Mouse (Mus musculus): ENCODE measurements around the gene Nop58.
"Not testable (repeated sequence)": the region's sequence is repeated elsewhere in the genome, so short reads cannot be mapped to it uniquely, and the experiment has no call there.

Gene Nop58

DNA sequence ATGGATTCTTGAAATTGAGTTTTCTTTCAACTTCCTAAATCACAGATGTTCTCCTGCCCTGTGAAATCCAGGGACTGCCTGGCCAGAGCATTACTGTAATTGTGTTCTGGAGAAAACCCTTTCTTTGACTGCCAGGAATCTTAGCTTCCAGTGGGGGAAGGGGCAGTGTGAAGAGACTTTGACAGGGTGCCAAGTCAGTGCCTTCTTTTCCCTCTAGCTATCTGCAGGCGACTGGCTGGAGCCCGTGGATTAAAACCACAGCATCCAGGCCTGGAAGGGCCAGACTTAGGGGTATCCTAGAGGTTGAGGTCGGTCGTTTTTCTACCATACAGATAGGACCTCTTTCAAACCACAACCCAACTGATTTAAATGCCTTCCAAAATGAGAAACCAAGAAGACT lies 40.9 kb downstream of the Nop58 start:
- DNase-seq = no peak

DNA sequence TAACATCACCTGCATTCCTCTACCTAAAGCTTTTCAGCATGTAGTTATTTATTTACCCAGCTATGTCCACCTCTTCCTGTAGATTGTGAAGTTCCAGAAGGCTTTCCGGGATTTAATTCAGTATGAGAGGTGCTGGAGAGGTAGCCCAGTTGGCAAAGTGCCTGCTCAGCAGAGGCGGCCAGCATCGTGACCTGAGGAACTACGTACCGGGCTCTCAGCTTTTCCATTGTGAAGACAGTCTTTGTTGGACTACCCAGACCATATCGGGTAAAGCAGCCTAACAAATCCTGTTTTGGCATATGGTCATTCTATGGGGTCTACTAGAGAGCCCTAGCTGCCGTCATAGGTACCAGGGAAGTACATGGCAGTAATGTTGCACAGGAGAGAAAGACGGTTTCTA lies 45.3 kb downstream of the Nop58 start:
- no peak for DNase-seq

DNA sequence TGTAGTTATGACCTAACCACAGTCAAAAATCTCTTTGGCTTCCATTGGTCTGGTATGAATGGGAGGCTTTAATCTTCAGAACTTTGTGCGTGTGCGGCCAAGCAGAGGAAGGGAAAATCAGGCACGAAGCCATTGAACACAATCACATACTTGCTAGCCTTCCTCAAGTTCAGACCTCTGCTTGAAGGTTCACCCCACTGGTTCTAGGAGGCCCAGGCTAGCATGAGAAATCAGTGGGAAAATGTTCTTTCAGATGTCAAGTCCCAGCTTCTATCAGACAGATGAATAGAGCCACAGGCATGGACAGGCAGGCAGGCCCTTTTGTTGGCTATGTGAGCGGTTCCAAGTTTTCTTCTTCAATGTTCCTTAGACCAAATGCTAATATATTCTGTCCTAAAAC lies 46.0 kb downstream of the Nop58 start:
- DNase-seq = no peak

DNA sequence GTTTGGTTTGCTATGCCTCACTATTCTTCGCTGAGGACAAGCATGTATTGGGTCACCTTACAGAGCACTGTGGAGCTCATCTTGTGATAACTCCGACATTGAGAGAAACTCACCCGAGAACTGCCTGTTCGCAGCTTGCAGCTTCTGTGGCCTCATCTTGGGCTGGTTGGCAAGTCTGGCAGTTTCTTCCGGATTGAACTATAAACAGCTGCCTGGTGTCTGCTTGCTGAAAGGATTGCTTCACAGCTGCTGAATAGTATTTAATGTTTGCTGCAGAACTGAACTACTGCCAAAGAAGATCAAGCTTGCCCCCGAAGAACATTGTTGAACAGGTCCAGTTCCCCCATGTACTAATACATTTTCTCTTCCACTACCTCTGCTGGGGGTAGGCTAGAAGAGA lies 49.3 kb downstream of the Nop58 start:
- DNase-seq = no peak

DNA sequence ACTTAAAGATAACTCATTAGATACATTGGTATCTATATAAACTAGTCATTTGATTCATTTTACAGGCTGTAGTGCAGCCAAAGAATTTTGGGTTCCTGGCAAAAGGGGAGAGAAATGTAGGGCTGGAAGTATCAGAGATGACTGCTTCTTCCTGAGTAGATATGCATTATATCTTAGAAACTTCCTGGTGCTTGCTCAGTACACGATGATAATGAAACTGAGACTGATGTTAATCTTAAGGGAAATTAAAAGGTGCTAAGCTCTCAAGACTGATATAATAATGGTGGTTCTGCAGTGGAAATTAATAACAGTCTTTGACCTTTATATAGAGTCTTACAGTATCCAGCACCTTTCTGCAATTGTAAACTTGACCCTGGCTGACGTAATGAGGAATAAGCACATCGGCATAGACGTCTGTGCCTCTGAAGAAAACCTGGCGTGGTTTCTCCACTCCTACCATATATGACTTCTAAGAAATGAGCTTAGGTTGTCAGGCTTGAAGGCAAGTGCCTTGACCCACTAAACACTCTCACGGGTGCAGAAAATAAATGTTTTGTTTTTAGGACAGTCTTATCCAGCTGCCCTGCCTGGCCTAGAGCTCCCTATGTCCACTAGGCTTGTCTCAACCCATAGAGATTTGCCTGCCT lies 54.1 kb downstream of the Nop58 start:
- DNase-seq = no peak

DNA sequence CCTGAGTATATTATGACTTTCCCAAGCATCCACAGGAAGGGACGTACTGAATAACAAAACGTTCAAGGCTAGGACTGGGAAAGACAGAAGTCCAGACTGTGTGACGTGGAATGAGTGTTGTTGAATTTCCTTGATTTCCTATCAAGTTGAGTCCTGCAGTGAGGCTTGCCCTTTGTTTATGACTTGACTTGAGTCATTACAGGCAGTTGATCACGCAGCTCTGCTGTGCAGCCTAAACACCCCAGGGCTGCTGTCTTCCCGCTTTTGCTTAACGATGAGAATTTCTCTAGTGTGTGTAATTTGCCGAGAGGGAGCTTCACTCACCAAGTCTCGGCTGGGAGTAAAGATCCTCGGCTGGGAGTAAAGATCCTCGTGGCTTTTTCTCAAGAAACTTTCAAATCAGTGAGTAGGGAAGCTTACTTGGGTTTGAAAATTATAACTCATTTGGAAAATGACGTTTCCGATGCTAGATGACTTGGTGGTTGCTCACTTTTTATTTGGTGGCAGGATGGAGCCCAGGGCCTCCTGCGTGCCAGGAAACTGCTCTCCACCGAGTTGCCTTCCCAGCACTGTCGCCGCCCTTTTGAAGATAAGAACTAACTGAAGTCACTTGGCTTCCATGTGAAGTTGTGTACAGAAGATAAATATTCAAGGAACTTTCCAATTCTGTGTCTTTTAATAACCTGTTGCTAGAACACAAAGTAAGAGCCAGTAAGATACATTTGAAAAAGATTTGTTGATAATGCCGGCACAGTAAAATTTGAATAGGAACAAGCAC lies 55.0 kb downstream of the Nop58 start:
- DNase-seq = no peak

DNA sequence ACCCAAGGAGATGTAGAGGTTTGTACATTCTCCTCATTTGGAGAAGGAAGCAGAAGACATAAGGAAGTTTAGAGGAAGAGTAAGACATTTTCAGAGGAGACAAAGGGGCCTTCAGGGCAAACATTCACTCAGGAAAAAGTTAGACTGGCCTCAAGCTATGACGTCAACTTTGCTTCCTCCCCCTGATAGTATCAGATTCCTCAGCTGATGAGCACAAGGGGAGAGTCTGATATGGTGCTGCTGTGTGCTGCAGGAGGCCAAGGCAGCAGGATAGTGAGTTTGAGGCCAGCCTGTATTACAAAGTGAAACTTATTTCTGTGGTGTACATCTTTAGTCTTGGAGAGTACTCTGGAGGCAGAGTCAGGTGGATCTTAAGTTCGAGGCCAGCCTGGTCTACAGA lies 64.3 kb downstream of the Nop58 start:
- no peak for DNase-seq

DNA sequence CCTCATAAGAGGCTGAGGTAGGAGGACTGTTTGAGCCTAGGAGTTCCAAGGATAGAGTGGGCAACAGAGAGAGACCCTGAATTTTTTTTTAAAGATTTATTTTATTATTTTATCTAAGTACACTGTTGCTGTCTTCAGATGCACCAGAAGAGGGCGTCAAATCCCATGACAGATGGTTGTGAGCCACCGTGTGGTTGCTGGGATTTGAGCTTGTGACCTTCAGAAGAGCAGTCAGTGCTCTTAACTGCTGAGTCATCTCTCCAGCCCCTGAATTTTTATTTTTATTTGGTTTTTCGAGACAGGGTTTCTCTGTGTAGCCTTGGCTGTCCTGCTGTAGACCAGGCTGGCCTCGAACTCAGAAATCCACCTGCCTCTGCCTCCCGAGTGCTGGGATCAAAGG lies 65.0 kb downstream of the Nop58 start:
- not testable (repeated sequence) for DNase-seq

DNA sequence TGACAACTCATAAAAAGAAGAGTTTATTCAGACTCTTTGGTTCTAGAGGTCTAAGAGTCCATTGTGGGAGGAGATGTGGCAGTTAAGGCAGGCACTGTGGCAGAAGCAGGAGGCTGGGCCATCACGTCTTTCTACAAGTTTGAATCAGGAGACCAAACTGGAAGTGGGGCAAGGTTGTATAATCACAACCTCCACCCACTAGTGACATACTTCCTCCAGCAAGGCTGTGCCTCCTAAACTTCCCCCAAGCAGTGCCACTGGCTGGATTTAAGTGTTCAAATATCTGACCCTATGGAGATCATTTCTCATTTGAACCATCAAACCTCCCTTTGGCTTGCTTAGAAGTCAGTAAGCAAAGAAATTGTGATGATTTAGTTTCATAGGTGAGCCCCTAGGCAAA lies 70.5 kb downstream of the Nop58 start:
- no peak for DNase-seq

DNA sequence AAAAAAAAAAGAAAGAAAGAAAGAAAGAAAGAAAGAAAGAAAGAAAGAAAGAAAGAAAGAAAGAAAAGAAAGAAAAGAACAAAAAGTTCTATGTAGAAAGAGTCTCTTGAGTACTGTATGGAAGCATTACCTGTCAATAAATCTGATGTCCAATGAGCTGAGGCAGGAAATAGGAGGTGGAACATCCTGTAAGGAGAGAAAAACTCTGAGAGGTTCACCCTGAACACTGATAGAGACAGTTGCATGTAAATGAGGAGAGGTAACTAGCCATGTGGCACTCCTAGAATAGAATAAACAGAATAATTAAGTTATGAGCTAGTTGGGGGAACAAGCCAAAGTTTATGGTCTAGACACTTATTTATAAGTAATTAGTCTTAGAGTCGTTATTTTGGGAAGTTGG lies 73.6 kb downstream of the Nop58 start:
- DNase-seq = no peak

DNA sequence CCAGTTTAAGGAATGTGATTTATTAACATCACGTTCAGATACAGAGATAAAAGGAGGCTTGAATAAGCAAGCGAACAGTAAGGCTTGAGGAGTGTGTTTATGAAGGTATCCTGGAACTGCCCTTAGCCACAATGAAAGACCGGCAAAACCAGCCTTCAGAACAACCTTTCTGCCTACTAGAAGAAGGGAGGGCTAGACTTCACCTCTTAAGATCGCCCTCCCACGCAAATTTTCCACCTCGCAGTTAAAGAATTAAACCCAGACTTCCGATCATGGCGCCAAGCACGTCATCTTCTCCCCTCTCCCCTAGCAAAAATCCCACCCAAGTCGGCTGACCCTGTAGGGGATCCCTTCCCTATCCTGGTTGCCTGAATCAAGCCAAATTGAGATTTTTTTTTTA lies 77.4 kb downstream of the Nop58 start:
- no peak for DNase-seq

DNA sequence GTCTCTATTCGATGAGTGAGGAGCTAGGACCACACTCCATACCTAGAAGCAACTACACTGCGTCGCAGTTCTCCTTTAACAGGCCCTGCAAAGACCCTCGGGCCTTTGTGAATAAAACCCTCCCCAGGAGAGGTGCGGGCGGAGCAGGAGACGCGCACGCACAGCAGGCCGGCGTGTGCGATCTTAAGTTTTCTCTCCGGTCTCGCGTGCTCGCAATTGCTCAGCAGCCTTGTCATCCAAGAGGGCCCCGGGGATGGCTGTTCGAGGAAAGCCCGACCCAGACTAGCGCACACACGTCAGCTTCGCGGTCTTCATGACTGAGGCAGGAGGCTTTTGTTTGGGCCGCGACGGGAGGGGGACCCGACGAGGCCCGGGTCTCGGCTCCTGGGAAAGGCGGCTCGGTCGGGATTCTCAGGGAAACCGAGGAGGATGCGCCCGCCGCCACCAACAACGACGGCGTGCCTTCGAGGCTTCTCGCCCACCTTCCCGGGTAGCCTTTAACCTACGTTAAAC lies 77.9 kb downstream of the Nop58 start:
- DNase-seq = peak; percentile 71

DNA sequence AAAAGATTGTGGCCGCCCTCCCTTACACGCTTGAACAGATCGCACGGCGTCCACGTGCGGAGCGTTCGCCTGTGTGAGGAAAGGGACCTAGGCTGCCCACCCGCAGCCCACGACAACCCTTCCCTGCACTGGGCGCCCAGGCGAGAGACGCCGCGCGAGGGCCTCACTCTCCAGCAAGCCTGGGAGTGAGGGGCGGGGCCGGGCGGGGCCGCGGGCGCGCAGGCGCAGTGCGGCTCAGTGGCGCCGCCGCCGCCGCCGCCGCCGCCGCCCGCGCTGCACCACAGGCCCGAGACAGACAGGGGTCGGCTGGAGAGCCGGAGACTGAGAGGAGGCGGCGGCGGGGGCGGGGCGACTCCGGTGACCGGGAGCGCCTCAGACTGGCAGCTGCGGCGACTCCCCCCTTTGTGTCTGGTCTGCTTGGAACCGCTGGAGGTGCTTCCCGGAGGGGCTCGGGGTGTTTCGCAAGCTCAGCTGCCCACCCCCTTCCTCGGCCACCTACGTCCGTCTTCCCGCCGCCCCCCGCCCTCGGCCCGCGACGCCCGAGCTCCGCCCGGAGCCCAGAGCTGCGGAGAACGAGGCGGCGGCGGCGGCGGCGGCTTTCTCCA lies 78.5 kb downstream of the Nop58 start, which contains the start of gene Bmpr2:
TSS of gene Bmpr2 (plus strand) at position 237 of the 605 bp plus-strand sequence.
- DNase-seq = peak; percentile 82

DNA sequence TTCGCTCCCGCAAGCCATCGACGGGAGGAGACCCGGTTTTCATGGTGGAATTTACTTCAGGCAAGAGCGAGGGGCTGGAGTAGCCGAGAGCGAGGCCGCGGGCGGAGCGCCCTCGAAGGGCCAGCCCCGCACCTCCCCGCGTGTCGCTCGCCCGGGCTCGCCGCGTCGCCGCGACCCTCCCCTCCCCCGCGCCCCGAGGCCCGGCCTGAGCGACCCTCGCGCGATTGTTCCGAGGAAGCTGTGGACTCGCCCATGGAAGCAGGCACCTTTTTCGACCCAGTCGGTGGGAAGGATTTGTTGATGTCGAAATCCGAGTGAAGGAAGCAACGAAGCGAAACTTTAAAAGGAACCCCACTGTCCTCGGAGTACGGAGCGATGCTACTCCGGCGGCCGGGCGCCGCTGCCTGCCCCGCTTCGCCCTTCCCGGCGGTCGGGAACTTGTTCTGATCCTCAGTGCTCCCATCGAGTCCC lies 79.0 kb downstream of the Nop58 start:
- no peak for DNase-seq

DNA sequence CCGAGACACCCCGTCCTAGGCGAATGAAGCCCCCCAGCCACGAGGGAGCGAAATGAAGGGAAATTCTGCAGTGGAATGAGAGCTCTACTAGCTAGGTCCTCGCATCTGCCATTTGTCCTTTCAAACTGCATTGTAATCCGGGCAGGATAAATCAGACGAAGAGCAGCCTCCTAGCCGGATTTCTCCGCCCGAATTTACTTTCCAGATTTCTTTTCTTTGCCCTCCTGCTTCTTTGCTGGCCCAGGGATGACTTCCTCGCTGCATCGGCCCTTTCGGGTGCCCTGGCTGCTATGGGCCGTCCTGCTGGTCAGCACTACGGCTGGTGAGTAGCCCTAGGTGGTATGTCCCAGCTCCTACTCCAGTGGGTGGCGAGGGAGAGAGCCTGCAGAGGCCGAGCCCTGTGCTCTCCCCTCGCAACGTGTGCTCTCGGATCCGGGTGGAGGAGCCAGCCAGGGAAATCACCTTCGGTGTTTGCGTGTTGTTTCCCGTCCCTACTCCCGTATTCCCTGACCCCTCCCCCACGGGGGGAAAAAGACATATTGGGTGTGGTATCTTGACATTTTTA lies 79.7 kb downstream of the Nop58 start:
- DNase-seq = peak; percentile 35

DNA sequence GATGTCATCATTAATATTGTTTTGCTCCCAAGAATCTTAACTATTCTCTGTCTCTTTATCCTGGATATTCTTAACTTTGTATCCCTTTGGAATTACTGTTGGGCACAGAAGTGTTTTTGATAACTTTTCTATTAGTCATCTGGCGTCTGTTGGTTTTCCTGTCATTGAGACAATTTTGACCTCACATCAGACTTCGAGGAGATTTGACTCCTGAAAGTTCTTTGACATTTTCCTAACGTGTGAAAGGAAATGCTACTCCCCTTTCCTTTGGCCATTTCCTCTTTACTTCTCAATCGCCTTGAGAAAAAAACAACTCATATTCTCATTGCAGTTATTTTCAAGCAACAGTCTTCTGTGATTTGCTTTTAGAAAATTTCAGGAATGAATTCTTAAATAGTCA lies 80.5 kb downstream of the Nop58 start:
- DNase-seq = no peak

DNA sequence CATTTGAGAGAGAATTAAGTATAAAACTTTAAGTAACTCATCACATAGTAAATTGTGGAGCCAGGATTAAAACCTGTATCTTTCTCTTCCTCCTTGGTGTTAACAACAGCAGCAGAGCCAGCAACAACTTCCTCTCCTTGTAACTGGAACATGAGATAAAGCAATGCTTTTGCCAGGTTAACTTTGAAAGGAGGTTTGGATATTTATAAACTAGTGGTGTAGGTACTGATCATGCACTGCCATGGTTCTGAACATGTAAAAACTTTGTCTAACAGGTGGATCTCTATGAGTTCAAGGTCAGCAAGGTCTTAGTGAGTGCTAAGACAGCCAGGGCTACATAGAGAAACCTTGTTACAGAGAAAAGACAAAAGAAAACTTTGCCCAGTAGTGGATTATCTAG lies 81.9 kb downstream of the Nop58 start:
- DNase-seq = no peak
